Mouse (Mus musculus): Measurements from ENCODE around the gene Cpne4.

- TF ChIP-seq CTCF (IDR thresholded peaks at IDR 0.05; ENCODE audit: low read depth, low read length) (no peak), POLR2A (IDR thresholded peaks at IDR 0.05; ENCODE audit: extremely low read depth, insufficient read depth, low read length) (no peak)
These were observed 178.2 kb downstream of the Cpne4 start for GRCm38 (mm10) chr9:104725311-104725710.
